19 mouse cellular contexts compared by ENCODE assay signal in the genomic region with DNA sequence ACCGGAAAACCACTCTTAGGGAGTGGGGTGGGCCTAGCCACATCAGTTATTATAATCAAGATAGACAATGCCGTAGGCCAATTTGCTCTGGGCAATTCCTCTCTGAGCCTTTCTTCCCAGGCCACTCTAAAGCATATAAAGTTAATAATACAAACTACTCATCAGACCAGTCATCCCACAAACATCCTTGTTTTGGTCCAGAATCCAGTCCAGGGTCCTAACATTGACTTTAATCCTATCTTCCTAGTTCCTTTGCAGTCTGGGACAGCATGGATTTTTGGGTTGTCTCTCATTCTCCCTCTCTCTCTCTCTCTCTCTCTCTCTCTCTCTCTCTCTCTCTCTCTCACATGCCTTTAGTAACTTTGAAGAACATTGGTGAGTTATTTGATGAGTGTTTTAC.
DNase-seq lines count a peak whose midpoint lies in the region; ATAC-seq and TF ChIP-seq lines count a peak whose summit lies in the region.
"Had no signal": no experiment of that assay in that cellular context is flagged by ENCODE, and none has a peak within 500 bp of the region (broad histone marks: within the 10 kb centered on the region; RNA-seq: fewer than 3 reads in every experiment).

No protein-coding gene starts in this region.

- H3ac ChIP-seq in C2C12 (ENCODE audit: control insufficient read depth, insufficient read length, low read depth): no peak overlapping the region

- no peaks in the 10 kb centered on the region for H3K79me3 ChIP-seq in C2C12 (ENCODE audit: low read depth)

- TF ChIP-seq EP300 in liver, postnatal 0 days (IDR thresholded peaks at IDR 0.05; ENCODE audit: low read depth): no peak

- no peaks in the 10 kb centered on the region for H3K27me3 ChIP-seq in heart, embryonic 11.5 days (ENCODE audit: control insufficient read depth, insufficient read depth, low read length)
- no peaks in the 10 kb centered on the region for H3K27me3 ChIP-seq in C2C12 (ENCODE audit: control insufficient read depth, insufficient read depth, insufficient read length)
- H3K27me3 ChIP-seq in limb, embryonic 10.5 days (ENCODE audit: low read depth, poor library complexity, severe bottlenecking): no peaks in the 10 kb centered on the region
- no peaks in the 10 kb centered on the region for H3K27me3 ChIP-seq in kidney, embryonic 15.5 days
- H3K27me3 ChIP-seq in liver, postnatal 0 days (ENCODE audit: insufficient read depth, low read length): no peaks in the 10 kb centered on the region
- H3K27me3 ChIP-seq: forebrain, embryonic 12.5 days; heart, embryonic 15.5 days; hindbrain, embryonic 13.5 days had no signal

- no peak overlapping the region for H3K4me2 ChIP-seq in heart, embryonic 11.5 days
- H3K4me2 ChIP-seq in kidney, embryonic 15.5 days: no peak overlapping the region
- no peak overlapping the region for H3K4me2 ChIP-seq in liver, postnatal 0 days (ENCODE audit: low read depth, low read length)
- H3K4me2 ChIP-seq: forebrain, embryonic 12.5 days; heart, embryonic 15.5 days; hindbrain, embryonic 13.5 days had no signal

- TF ChIP-seq CTCF in C2C12 (IDR thresholded peaks at IDR 0.05; ENCODE audit: control insufficient read depth, insufficient read depth, insufficient read length): no peak
- no peak for TF ChIP-seq CTCF in liver, postnatal 0 days (IDR thresholded peaks at IDR 0.05; ENCODE audit: low read depth)

- H3K27ac ChIP-seq in heart, embryonic 11.5 days (ENCODE audit: low read depth, low read length): no peak overlapping the region
- H3K27ac ChIP-seq in limb, embryonic 10.5 days: 0 out of 2 replicates have a peak overlapping the region, but pooled peaks have one; percentile 25
- H3K27ac ChIP-seq in kidney, embryonic 15.5 days: no peak overlapping the region
- H3K27ac ChIP-seq in liver, postnatal 0 days (ENCODE audit: low read depth): no peak overlapping the region
- H3K27ac ChIP-seq: forebrain, embryonic 12.5 days; heart, embryonic 15.5 days; hindbrain, embryonic 13.5 days had no signal

- H3K9ac ChIP-seq in heart, embryonic 11.5 days (ENCODE audit: low read depth, low read length): no peak overlapping the region
- H3K9ac ChIP-seq in kidney, embryonic 15.5 days: no peak overlapping the region
- H3K9ac ChIP-seq in liver, postnatal 0 days (replicated peaks): no peak overlapping the region
- H3K9ac ChIP-seq: forebrain, embryonic 12.5 days; heart, embryonic 15.5 days; hindbrain, embryonic 13.5 days had no signal

- no peaks in the 10 kb centered on the region for H3K36me3 ChIP-seq in heart, embryonic 11.5 days (ENCODE audit: control insufficient read depth, insufficient read depth, low read length)
- H3K36me3 ChIP-seq in C2C12 (ENCODE audit: control insufficient read depth, insufficient read depth): no peaks in the 10 kb centered on the region
- H3K36me3 ChIP-seq in limb, embryonic 10.5 days: no peaks in the 10 kb centered on the region
- no peaks in the 10 kb centered on the region for H3K36me3 ChIP-seq in kidney, embryonic 15.5 days
- no peaks in the 10 kb centered on the region for H3K36me3 ChIP-seq in liver, postnatal 0 days (replicated peaks; ENCODE audit: insufficient read depth, low read length)
- H3K36me3 ChIP-seq: forebrain, embryonic 12.5 days; heart, embryonic 10.5 days; heart, embryonic 15.5 days; hindbrain, embryonic 13.5 days had no signal

- WGBS in heart, embryonic 11.5 days (ENCODE audit: insufficient replicate concordance): 78% methylated on average over 2 of the region's 2 CpGs
- 85% methylated on average over 2 of the region's 2 CpGs for WGBS in limb, embryonic 10.5 days
- WGBS in kidney, embryonic 15.5 days: 86% methylated on average over 2 of the region's 2 CpGs
- WGBS in liver, postnatal 0 days (ENCODE audit: insufficient replicate concordance): 57% methylated on average over 2 of the region's 2 CpGs

- no peaks in the 10 kb centered on the region for H3K4me1 ChIP-seq in heart, embryonic 11.5 days (ENCODE audit: control insufficient read depth, insufficient read depth, low read length)
- peaks cover 16% of the 10 kb centered on the region for H3K4me1 ChIP-seq in limb, embryonic 10.5 days
- H3K4me1 ChIP-seq in kidney, embryonic 15.5 days: peaks cover 16% of the 10 kb centered on the region
- H3K4me1 ChIP-seq in liver, postnatal 0 days (ENCODE audit: insufficient read depth): peaks cover 12% of the 10 kb centered on the region; the same call in 1 of the 2 replicates
- H3K4me1 ChIP-seq: heart, embryonic 15.5 days; hindbrain, embryonic 13.5 days had no signal

- peak; percentile 62 for DNase-seq in heart, adult 11 months
- DNase-seq in NIH3T3 (ENCODE audit: low read depth): peak; percentile 57
- DNase-seq in limb, embryonic 10.5 days (ENCODE audit: low spot score): no peak
- no peak for DNase-seq in liver, postnatal 0 days
- DNase-seq: adrenal gland, adult 8-10 months; adrenal gland, postnatal 36 days; cerebellum, adult 2 months; cerebellum, postnatal 10 days; gastrocnemius, postnatal 10 days; heart, postnatal 14 days had no signal

- no peak overlapping the region for H3K4me3 ChIP-seq in heart, embryonic 11.5 days (ENCODE audit: low read depth, low read length)
- no peak overlapping the region for H3K4me3 ChIP-seq in C2C12 (ENCODE audit: insufficient read depth, poor library complexity, severe bottlenecking)
- no peak overlapping the region for H3K4me3 ChIP-seq in limb, embryonic 10.5 days
- no peak overlapping the region for H3K4me3 ChIP-seq in kidney, embryonic 15.5 days (replicated peaks)
- no peak overlapping the region for H3K4me3 ChIP-seq in liver, postnatal 0 days (ENCODE audit: low read depth, low read length)
- H3K4me3 ChIP-seq: forebrain, embryonic 12.5 days; heart, embryonic 10.5 days; heart, embryonic 15.5 days; hindbrain, embryonic 13.5 days had no signal

- no peaks in the 10 kb centered on the region for H3K79me2 ChIP-seq in C2C12 (ENCODE audit: control insufficient read depth, insufficient read depth)

- no peaks in the 10 kb centered on the region for H3K9me3 ChIP-seq in heart, embryonic 11.5 days (replicated peaks; ENCODE audit: control insufficient read depth, low read length)
- no peaks in the 10 kb centered on the region for H3K9me3 ChIP-seq in limb, embryonic 10.5 days (replicated peaks)
- H3K9me3 ChIP-seq in kidney, embryonic 15.5 days (replicated peaks): no peaks in the 10 kb centered on the region
- H3K9me3 ChIP-seq in liver, postnatal 0 days (ENCODE audit: low read length): no peaks in the 10 kb centered on the region
- H3K9me3 ChIP-seq: forebrain, embryonic 12.5 days; heart, embryonic 10.5 days; heart, embryonic 15.5 days; hindbrain, embryonic 13.5 days had no signal

- no peak for ATAC-seq in heart, embryonic 11.5 days (replicated peaks; ENCODE audit: insufficient number of reproducible peaks, low FRiP score, low TSS enrichment)
- no peak for ATAC-seq in kidney, embryonic 15.5 days (replicated peaks; ENCODE audit: low FRiP score)
- ATAC-seq in liver, postnatal 0 days: no peak
- ATAC-seq: forebrain, embryonic 16.5 days; intestine, postnatal 0 days had no signal

TF ChIP-seq in C2C12, 6 proteins besides CTCF, POLR2A, EP300 and RAD21:
- TF ChIP-seq MYOG (IDR thresholded peaks at IDR 0.05; ENCODE audit: control insufficient read depth, extremely low read depth, insufficient read length): no peak
- TF ChIP-seq FOSL1 (IDR thresholded peaks at IDR 0.05; ENCODE audit: insufficient read depth, low read length, poor library complexity, severe bottlenecking): peak; percentile 58
- TF ChIP-seq MAX (IDR thresholded peaks at IDR 0.05): peak; percentile 54
- no peak for TF ChIP-seq MYOD1 (IDR thresholded peaks at IDR 0.05; ENCODE audit: control insufficient read depth, insufficient read length, low read depth)

Comparison
In these comparisons a context has a peak if more than half of its experiments do, and no peak if none do; other contexts are left out.
1. DNase-seq: peak in heart, adult 11 months (single experiment) and NIH3T3 (single experiment); none in limb, embryonic 10.5 days (single experiment) and liver, postnatal 0 days (single experiment).